Mouse (Mus musculus) limb, embryonic 13.5 days (tissue): ENCODE measurements at regions not wholly inside any gene's neighbourhood (a gene's known extent, or its start where the extent isn't known, plus 50 kb on each side); places are given as distances from the start of the nearest gene placed in this dataset.

ENCODE experiments used
- ATAC-seq: fragments of 200-750 bp; cut with Nextera tagmentation; 2 replicates; pipeline ENCODE4 v1.8.0; 2017; ENCODE audit warnings: low read depth, moderate number of reproducible peaks, moderate TSS enrichment; ENCODE audit not compliant: low FRiP score
- H3K27ac ChIP-seq: fragments of 300-500 bp; sonication (generic); 2 replicates; pipeline ENCODE4 v1.5.1; 2015; ENCODE audit warnings: inconsistent platforms, mild to moderate bottlenecking, moderate library complexity
- H3K27me3 ChIP-seq: fragments of 300-500 bp; sonication (generic); 2 replicates; pipeline ENCODE4 v1.6.1; 2015; ENCODE audit warnings: mild to moderate bottlenecking, inconsistent platforms
- H3K36me3 ChIP-seq: fragments of 300-500 bp; sonication (generic); 2 replicates; pipeline ENCODE4 v1.6.1; 2015; ENCODE audit warnings: inconsistent platforms, mild to moderate bottlenecking, moderate library complexity
- H3K4me1 ChIP-seq: fragments of 300-500 bp; sonication (generic); 2 replicates; pipeline ENCODE4 v1.6.1; 2015; ENCODE audit warnings: inconsistent platforms
- H3K4me2 ChIP-seq: fragments of 300-500 bp; sonication (generic); replicated peaks from 2 replicates; pipeline ENCODE4 v1.6.1; 2015; ENCODE audit warnings: inconsistent platforms, mild to moderate bottlenecking, moderate library complexity
- H3K4me3 ChIP-seq: fragments of 300-500 bp; sonication (generic); 2 replicates; pipeline ENCODE4 v1.5.1; 2015; ENCODE audit warnings: moderate library complexity, mild to moderate bottlenecking, inconsistent platforms
- H3K9ac ChIP-seq: fragments of 300-500 bp; sonication (generic); 2 replicates; pipeline ENCODE4 v1.6.1; 2015; ENCODE audit warnings: mild to moderate bottlenecking, inconsistent platforms
- H3K9me3 ChIP-seq: fragments of 300-500 bp; sonication (generic); 2 replicates; pipeline ENCODE4 v1.6.1; 2016; ENCODE audit warnings: inconsistent platforms
- WGBS: fragments of 180-500 bp; shearing (Covaris S2); methylation state at CpG from one replicate; pipeline ENCODE4 v1.1.7; 2015; 5-methylcytosine and 5-hydroxymethylcytosine counted together

DNA sequence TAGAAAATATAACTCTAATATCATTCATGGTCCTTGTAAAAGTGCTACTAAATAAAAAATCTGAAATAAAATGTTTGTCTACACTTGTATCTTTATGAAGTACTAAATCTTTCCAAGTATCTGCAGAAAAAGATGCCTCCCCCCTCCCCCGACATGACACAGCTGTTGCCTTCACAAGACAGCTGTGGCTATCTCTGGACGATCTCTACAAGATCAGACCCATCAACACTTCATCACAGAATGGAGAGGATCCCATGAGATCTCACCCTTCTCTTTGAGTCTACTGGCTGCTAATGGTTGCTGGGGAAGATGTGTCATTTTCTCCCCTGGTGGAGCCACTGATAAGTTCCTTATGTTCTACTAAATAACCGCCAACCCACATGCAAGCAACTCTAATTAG is 116.0 kb upstream of the Dab2 start:
- H3K9me3 ChIP-seq, result 0 out of 2 replicates have a peak, but pooled peaks cover 4% of the 10 kb centered on the region
- no peaks in the 10 kb centered on the region for H3K27me3 ChIP-seq
- H3K9ac ChIP-seq, result no peak overlapping the region
- H3K4me2 ChIP-seq, result no peak overlapping the region
- WGBS, result 57% methylated on average over 3 of the region's 3 CpGs
- no peaks in the 10 kb centered on the region for H3K36me3 ChIP-seq
- no peaks in the 10 kb centered on the region for H3K4me1 ChIP-seq
- no peak for ATAC-seq
- H3K27ac ChIP-seq, result no peak overlapping the region
- no peak overlapping the region for H3K4me3 ChIP-seq

DNA sequence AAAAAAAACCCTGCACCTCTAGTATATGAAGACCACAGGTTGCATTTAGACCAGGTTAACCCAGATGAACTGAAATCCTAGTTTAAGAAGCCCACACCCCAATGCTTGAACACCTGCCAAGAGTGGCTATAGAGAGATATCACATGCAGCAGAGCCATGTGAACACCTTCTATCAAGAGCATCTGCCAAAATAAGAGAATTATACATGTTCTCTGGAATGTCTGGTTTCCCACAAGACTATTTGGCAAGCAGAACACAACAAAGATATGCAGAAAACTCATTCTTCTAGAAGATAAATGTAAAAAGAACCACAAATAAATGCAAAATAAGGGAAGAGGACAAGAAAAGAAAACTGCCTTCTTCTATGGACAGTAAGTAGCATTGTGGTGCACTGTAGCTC is 107.7 kb upstream of the Dab2 start:
- no peak overlapping the region for H3K4me2 ChIP-seq
- no peaks in the 10 kb centered on the region for H3K27me3 ChIP-seq
- H3K36me3 ChIP-seq, result no peaks in the 10 kb centered on the region
- no peak overlapping the region for H3K27ac ChIP-seq
- H3K4me3 ChIP-seq, result no peak overlapping the region
- H3K9me3 ChIP-seq, result no peaks in the 10 kb centered on the region
- no peaks in the 10 kb centered on the region for H3K4me1 ChIP-seq
- ATAC-seq, result no peak
- H3K9ac ChIP-seq, result no peak overlapping the region

DNA sequence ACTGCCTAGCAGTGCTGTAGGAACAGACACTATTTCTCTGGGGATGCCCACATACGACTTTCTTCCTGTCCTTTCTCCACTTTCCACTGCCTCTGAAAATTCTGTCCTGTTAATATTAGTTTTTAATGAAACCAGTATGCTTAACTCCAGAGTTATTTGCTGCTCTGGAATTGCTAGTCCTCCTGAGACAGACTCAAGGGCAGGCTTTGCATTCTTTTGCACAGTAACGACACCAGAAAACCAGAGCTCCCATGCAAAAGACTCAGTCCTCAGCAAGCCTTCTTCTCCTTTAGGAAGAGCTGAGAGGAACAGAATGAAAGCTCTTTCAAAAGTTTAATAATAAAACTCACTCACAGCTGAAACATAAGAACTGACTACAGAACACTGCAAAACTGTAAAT is 92.3 kb upstream of the Dab2 start:
- no peak overlapping the region for H3K9ac ChIP-seq
- no peak overlapping the region for H3K4me2 ChIP-seq
- WGBS, result 19% methylated on average over 2 of the region's 2 CpGs
- H3K4me3 ChIP-seq, result no peak overlapping the region
- H3K36me3 ChIP-seq, result no peaks in the 10 kb centered on the region
- H3K4me1 ChIP-seq, result peaks cover 14% of the 10 kb centered on the region
- H3K27me3 ChIP-seq, result no peaks in the 10 kb centered on the region
- ATAC-seq, result peak; percentile 76
- peak overlapping the region; percentile 65; the same call in 1 of the 2 replicates for H3K27ac ChIP-seq
- no peaks in the 10 kb centered on the region for H3K9me3 ChIP-seq

DNA sequence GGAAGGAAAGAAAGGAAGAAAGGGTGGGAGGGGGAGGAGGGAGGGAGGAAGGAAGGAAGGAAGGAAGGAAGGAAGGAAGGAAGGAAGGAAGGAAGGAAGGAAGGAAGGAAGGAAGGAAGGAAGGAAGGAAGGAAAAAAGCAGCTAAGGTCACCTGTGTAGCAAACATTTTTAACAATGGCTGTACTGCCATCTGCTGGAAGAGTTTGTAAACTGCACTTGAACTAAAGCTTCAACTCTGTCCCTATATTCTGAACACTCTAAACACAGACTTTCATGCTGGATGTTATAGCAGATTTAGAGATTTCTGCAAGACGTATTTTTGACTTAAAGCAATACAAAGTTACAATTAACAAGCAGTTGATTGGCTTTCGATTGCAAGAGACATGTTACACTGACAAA is 90.3 kb upstream of the Dab2 start:
- Histone ChIP-seq H3K27me3 (no peaks in the 10 kb centered on the region), H3K9ac (no peak overlapping the region), H3K4me1 (peaks cover 14% of the 10 kb centered on the region), H3K4me2 (no peak overlapping the region), H3K4me3 (no peak overlapping the region), H3K36me3 (no peaks in the 10 kb centered on the region), H3K27ac (no peak overlapping the region), H3K9me3 (no peaks in the 10 kb centered on the region)
- ATAC-seq, result 0 out of 2 replicates have a peak, but pooled peaks have one; percentile 60
- 9% methylated on average over 2 of the region's 2 CpGs for WGBS

GRCm38 (mm10) chr15:6218087-6218486 is 81.5 kb upstream of the Dab2 start:
- no peak overlapping the region for H3K27ac ChIP-seq
- 70% methylated on average over 3 of the region's 3 CpGs for WGBS

GRCm38 (mm10) chr15:6225227-6225626 is 74.4 kb upstream of the Dab2 start:
- Histone ChIP-seq H3K4me1 (no peaks in the 10 kb centered on the region), H3K4me2 (no peak overlapping the region), H3K36me3 (no peaks in the 10 kb centered on the region), H3K27me3 (no peaks in the 10 kb centered on the region), H3K9ac (no peak overlapping the region), H3K27ac (no peak overlapping the region), H3K9me3 (no peaks in the 10 kb centered on the region), H3K4me3 (no peak overlapping the region)
- WGBS, result 71% methylated on average over 1 of the region's 1 CpGs
- no peak for ATAC-seq

More at GRCm38 (mm10) chr15:6218087-6218486, 81.5 kb upstream of the Dab2 start:
- Histone ChIP-seq H3K36me3 (no peaks in the 10 kb centered on the region), H3K9ac (no peak overlapping the region), H3K27me3 (no peaks in the 10 kb centered on the region), H3K4me3 (no peak overlapping the region), H3K4me2 (no peak overlapping the region), H3K4me1 (no peaks in the 10 kb centered on the region), H3K9me3 (no peaks in the 10 kb centered on the region)
- no peak for ATAC-seq

- H3K9ac ChIP-seq, result no peak overlapping the region
- H3K27me3 ChIP-seq, result no peaks in the 10 kb centered on the region
- H3K4me1 ChIP-seq, result no peaks in the 10 kb centered on the region
- no peaks in the 10 kb centered on the region for H3K36me3 ChIP-seq
- H3K4me2 ChIP-seq, result no peak overlapping the region
- H3K9me3 ChIP-seq, result no peaks in the 10 kb centered on the region
- ATAC-seq, result no peak
- no peak overlapping the region for H3K4me3 ChIP-seq
- no peak overlapping the region for H3K27ac ChIP-seq
- WGBS, result 90% methylated on average over 7 of the region's 7 CpGs
Measured at GRCm38 (mm10) chr15:6230618-6231017, 69.0 kb upstream of the Dab2 start.

- no peak for ATAC-seq
- Histone ChIP-seq H3K9ac (no peak overlapping the region), H3K9me3 (no peaks in the 10 kb centered on the region), H3K27me3 (no peaks in the 10 kb centered on the region), H3K36me3 (no peaks in the 10 kb centered on the region), H3K4me2 (no peak overlapping the region), H3K4me1 (no peaks in the 10 kb centered on the region), H3K27ac (no peak overlapping the region), H3K4me3 (no peak overlapping the region)
- WGBS, result 73% methylated on average over 12 of the region's 12 CpGs
Measured at GRCm38 (mm10) chr15:6231308-6232103, 68.1 kb upstream of the Dab2 start.

GRCm38 (mm10) chr15:6233621-6234020 is 66.0 kb upstream of the Dab2 start:
- ATAC-seq, result no peak
- peaks cover 12% of the 10 kb centered on the region for H3K4me1 ChIP-seq
- H3K4me3 ChIP-seq, result no peak overlapping the region
- H3K9ac ChIP-seq, result no peak overlapping the region
- 53% methylated on average over 3 of the region's 3 CpGs for WGBS
- no peak overlapping the region for H3K4me2 ChIP-seq
- no peaks in the 10 kb centered on the region for H3K9me3 ChIP-seq
- no peak overlapping the region for H3K27ac ChIP-seq
- no peaks in the 10 kb centered on the region for H3K36me3 ChIP-seq
- no peaks in the 10 kb centered on the region for H3K27me3 ChIP-seq

DNA sequence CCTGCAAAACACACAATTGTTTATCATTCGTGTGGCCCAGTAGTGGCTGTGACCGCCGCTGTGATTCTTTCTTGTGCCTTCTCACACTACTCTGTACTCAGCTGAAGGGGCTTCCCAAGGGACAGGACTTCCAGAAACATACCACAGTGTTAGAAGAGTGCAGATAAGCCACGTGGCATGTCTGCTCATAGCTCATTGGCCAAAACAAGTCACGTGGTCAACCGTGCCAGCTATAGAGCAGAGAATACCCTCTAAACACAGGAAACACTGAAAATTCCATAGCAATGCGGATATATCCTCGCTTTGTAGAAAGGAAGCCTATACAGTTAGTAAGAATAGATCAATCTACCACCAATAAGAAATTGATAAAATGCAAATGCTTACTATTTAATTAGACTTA is 63.0 kb upstream of the Dab2 start:
- peaks cover 14% of the 10 kb centered on the region for H3K4me1 ChIP-seq
- H3K36me3 ChIP-seq, result no peaks in the 10 kb centered on the region
- no peak overlapping the region for H3K27ac ChIP-seq
- 87% methylated on average over 8 of the region's 8 CpGs for WGBS
- ATAC-seq, result no peak
- no peaks in the 10 kb centered on the region for H3K27me3 ChIP-seq
- H3K9ac ChIP-seq, result no peak overlapping the region
- no peak overlapping the region for H3K4me2 ChIP-seq
- no peak overlapping the region for H3K4me3 ChIP-seq
- H3K9me3 ChIP-seq, result no peaks in the 10 kb centered on the region

DNA sequence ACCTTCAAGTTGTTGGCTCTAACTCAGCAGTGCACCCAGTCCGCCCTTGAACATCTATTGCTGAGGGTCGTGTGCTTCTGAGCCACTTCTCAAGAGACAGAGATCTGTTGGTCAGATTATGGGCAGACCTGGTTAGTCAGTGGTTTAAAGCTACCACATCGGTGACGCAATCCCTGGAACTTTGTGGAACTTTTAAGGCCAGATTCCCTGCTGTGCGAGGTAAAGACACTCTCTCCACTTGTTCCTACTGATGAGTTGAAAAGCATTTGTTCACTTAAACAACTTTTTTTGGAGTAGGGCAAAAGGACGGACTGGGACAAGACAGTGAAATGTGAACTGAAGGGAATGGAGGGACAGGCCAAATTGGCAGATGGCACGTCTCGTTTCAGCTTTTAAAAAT is 61.9 kb upstream of the Dab2 start:
- H3K4me2 ChIP-seq, result no peak overlapping the region; the same call in 1 of the 2 replicates
- no peaks in the 10 kb centered on the region for H3K36me3 ChIP-seq
- H3K4me1 ChIP-seq, result peaks cover 14% of the 10 kb centered on the region
- 50% methylated on average over 8 of the region's 8 CpGs for WGBS
- no peaks in the 10 kb centered on the region for H3K9me3 ChIP-seq
- peak; percentile 25; the same call in 1 of the 2 replicates for ATAC-seq
- H3K27me3 ChIP-seq, result no peaks in the 10 kb centered on the region
- H3K4me3 ChIP-seq, result no peak overlapping the region
- no peak overlapping the region for H3K9ac ChIP-seq
- H3K27ac ChIP-seq, result peak overlapping the region; percentile 64

- peak; percentile 90 for ATAC-seq
- peaks cover 14% of the 10 kb centered on the region for H3K4me1 ChIP-seq
- H3K4me2 ChIP-seq, result no peak overlapping the region; the same call in 1 of the 2 replicates
- H3K9me3 ChIP-seq, result no peaks in the 10 kb centered on the region
- no peaks in the 10 kb centered on the region for H3K27me3 ChIP-seq
- H3K27ac ChIP-seq, result no peak overlapping the region; the same call in 1 of the 2 replicates
- under 1% methylated on average over 6 of the region's 6 CpGs for WGBS
- H3K4me3 ChIP-seq, result no peak overlapping the region
- no peak overlapping the region for H3K9ac ChIP-seq
- H3K36me3 ChIP-seq, result no peaks in the 10 kb centered on the region
Measured at GRCm38 (mm10) chr15:6238133-6238532, 61.5 kb upstream of the Dab2 start.

GRCm38 (mm10) chr15:6238755-6239154 is 60.8 kb upstream of the Dab2 start:
- Histone ChIP-seq H3K4me3 (no peak overlapping the region), H3K27ac (no peak overlapping the region), H3K9me3 (no peaks in the 10 kb centered on the region), H3K9ac (no peak overlapping the region), H3K36me3 (no peaks in the 10 kb centered on the region), H3K27me3 (no peaks in the 10 kb centered on the region), H3K4me2 (no peak overlapping the region), H3K4me1 (peaks cover 14% of the 10 kb centered on the region)
- 89% methylated on average over 3 of the region's 3 CpGs for WGBS
- ATAC-seq, result no peak
